Mouse (Mus musculus) olfactory bulb, adult 2 months (tissue): Measurements from ENCODE around the gene Olfr520.

ENCODE experiments used
- CTCF ChIP-seq: fragments of 200-500 bp; IDR thresholded peaks from 2 replicates; pipeline ENCODE4 v1.5.1; 2012; ENCODE audit warnings: low read depth, mild to moderate bottlenecking, low read length, moderate library complexity; ENCODE audit not compliant: insufficient read depth
- POLR2A ChIP-seq: fragments of 200-500 bp; IDR thresholded peaks from 2 replicates; pipeline ENCODE4 v1.6.1; 2012; ENCODE audit warnings: mild to moderate bottlenecking, low read depth, low read length, moderate library complexity; ENCODE audit not compliant: insufficient read depth

DNA sequence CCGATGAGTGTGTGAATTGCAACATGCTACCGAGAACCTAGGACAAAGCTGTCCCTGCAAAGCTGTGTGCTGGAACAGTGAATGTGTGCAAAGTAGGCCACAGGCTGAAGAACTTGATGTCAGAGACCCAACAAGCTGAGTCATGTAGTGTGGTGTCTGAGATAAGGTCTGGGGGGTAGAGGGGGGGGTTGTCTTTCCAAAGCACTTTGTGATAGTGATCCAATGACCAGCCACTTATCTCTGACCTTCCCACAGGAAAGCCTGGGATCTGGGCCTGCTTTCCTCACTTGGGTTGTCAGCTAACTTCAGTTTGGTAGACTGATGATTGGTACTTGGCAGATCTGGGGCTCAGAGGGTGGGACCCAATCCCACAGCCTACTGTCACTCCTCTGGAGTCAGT lies 4.5 kb downstream of the Olfr520 start:
- no peak for TF ChIP-seq CTCF
- no peak for TF ChIP-seq POLR2A
